Mouse (Mus musculus) myocyte (in vitro differentiated cells): ENCODE results near the gene Aox3.

ENCODE experiments used
- E2F4 ChIP-seq: IDR thresholded peaks from one replicate; pipeline ENCODE4 v1.6.1; 2011; ENCODE audit warnings: mild to moderate bottlenecking, control low read depth, moderate library complexity; ENCODE audit not compliant: insufficient read depth
- MAX ChIP-seq: IDR thresholded peaks from one replicate; pipeline ENCODE4 v1.6.1; 2011; ENCODE audit warnings: low read depth, mild to moderate bottlenecking, control low read depth
- POLR2A ChIP-seq: IDR thresholded peaks from one replicate; pipeline ENCODE4 v1.6.1; 2011; ENCODE audit warnings: low read depth, mild to moderate bottlenecking, control low read depth, moderate library complexity; ENCODE audit not compliant: insufficient read length
- POLR2AphosphoS2 ChIP-seq: IDR thresholded peaks from one replicate; pipeline ENCODE4 v1.6.1; 2011; ENCODE audit warnings: low read depth, control low read depth; ENCODE audit not compliant: insufficient read length
- REST ChIP-seq: IDR thresholded peaks from one replicate; pipeline ENCODE4 v1.6.1; 2011; ENCODE audit warnings: mild to moderate bottlenecking, control low read depth, moderate library complexity; ENCODE audit not compliant: insufficient read depth, insufficient read length
- TCF12 ChIP-seq: IDR thresholded peaks from one replicate; pipeline ENCODE4 v1.6.1; 2011; ENCODE audit warnings: mild to moderate bottlenecking, control low read depth; ENCODE audit not compliant: poor library complexity, insufficient read depth, severe bottlenecking
- USF1 ChIP-seq: IDR thresholded peaks from one replicate; pipeline ENCODE4 v1.6.1; 2011; ENCODE audit warnings: low read depth, mild to moderate bottlenecking, control low read depth, moderate library complexity

DNA sequence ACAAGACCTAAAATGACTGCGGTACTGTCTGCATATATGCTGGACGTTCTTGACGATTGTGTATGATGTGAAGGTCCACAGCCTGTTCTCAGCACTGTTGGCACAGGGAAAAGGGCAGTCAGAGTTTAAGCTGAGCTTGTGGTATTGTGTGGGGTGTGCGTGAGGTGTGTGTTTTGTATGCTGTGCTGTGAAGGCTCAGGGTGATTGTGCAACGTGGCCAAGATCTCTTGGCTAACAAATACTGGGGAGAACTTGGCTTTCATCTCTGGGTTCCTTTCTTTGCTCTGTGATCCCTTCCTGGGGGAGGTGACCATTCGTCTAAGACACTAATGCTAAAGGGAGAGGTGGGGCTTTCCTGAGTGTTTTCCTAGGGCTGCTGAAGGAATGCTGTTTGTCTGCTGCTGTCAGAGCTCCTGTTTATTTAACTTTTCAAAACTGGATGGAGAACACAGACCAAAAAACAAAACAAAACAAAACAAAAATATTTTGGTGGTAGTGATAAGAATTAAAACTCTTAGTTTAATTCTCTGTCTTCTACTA lies 1.2 kb downstream of the Aox3 start:
- TF ChIP-seq E2F4, result no peak
- TF ChIP-seq POLR2A, result no peak
- no peak for TF ChIP-seq TCF12
- no peak for TF ChIP-seq USF1
- TF ChIP-seq MAX, result no peak
- TF ChIP-seq REST, result no peak
- TF ChIP-seq POLR2AphosphoS2, result no peak
